Mouse (Mus musculus) megakaryocyte, embryonic 14.5 days (primary cell): Measurements from ENCODE around the gene 4921536K21Rik.

Experiments
- FLI1 ChIP-seq: IDR thresholded peaks from 2 replicates; pipeline ENCODE4 v1.6.1; 2012; ENCODE audit warnings: low read length, inconsistent platforms, mixed read lengths
- GATA1 ChIP-seq: IDR thresholded peaks from 3 replicates; pipeline ENCODE4 v1.6.1; 2012; ENCODE audit warnings: mixed read lengths, low read length, inconsistent platforms, borderline replicate concordance

GRCm38 (mm10) chr11:3905446-3905845 is 10.5 kb upstream of the 4921536K21Rik start:
- TF ChIP-seq GATA1: no peak
- no peak for TF ChIP-seq FLI1
